Mouse (Mus musculus): ENCODE data around the gene Nek3. TPM values are rescaled to one million over a fixed set of nuclear protein-coding genes. Genes with fewer than 3 reads are reported as not detected.
A peak's percentile ranks its signal among the peaks of the same experiment; 100 is the strongest.

Gene Nek3
- 1 to 10 TPM; 2.5 to 4.0 TPM for total RNA-seq (2021)
- long read RNA-seq, experiment 1, partial matches to known transcripts, result 2 of 4 reads
- long read RNA-seq, experiment 1, other reads (novel, unspliced or antisense), result 1 of 4 reads
- long read RNA-seq, experiment 2, partial matches to known transcripts, result 1 of 6 reads
- long read RNA-seq, experiment 2, other reads (novel, unspliced or antisense), result 3 of 6 reads

GRCm38 (mm10) chr8:22166080-22166603 lies at the start of gene Nek3:
Gene Nek3 (minus strand): TSS chr8:22166435.
- DNase-seq (ENCODE audit: low spot score in 2 of 2), result peak; percentile 77 to 87

- DNase-seq (ENCODE audit: low spot score in 2 of 2), result no peak
Measured at GRCm38 (mm10) chr8:22214826-22215225, 48.6 kb upstream of the Nek3 start.

DNA sequence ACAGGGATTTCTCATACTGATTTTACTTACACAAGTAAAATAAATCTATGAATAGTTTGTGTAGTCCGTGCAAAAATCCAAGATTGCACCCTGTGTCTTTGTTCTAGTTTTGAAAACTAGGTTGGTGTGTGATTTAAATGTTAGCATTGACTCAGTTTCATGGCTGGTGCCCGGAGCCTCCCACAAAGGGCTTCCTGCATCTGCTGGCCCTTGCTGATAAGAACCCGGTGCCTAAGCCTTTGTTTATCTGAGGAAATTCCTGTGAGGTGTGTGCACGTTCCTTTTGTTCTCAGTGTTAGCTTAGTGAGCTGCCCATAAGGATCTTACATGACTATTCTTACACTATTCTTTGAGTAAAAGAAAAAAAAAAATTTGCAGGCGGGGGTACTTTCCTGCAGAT lies 42.8 kb upstream of the Nek3 start:
- DNase-seq (ENCODE audit: low spot score in 2 of 2), result no peak

- no peak for DNase-seq (ENCODE audit: low spot score in 2 of 2)
Measured at GRCm38 (mm10) chr8:22207535-22207934, 41.3 kb upstream of the Nek3 start.

GRCm38 (mm10) chr8:22199481-22199880 lies 33.2 kb upstream of the Nek3 start:
- no peak for DNase-seq (ENCODE audit: low spot score in 2 of 2)

DNA sequence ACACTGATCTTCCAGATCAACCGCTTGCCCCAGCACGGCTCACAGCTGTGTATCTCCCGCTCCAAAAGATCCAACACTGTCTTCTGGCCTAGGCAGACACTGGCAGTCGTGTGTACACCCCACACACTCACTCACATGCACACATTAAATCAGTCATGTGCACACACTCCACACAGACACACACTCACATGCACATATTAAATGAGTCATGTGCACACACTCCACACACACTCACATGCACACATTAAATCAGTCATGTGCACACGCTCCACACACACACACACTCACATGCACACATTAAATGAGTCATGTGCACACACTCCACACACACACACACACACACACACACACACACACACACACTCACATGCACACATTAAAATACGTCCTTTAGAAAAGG lies 31.7 kb upstream of the Nek3 start:
- no peak for DNase-seq (ENCODE audit: low spot score in 2 of 2)

DNA sequence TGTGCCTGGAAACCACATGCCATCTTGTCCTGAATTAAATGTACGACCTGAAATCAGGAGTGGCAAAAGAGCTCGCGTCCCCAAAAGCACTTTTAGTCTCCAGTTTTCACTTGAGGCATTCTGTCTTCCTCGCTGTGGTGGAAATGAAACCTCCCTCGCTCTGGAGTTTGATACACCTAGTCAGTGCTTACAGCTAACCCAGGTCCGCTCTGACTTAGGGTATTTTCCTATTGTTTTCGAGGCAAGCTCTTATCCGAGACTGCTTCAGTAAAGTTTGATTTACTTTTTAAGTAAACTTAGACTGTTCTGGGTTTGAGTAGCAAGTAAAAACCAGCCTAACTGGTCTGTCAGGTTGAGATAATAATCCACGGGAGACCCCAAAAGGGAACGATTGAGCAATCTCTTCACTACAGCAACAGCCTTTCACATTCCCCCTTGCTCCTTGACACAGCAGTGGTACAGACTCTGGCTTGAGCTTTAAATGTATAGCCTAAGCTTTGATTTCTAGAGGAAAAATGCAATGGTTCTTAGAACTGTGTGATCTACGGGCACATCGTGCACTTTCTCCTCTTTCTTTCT lies 27.3 kb upstream of the Nek3 start:
- DNase-seq (ENCODE audit: low spot score in 2 of 2), result no peak

- peak; percentile 87 to 90 for DNase-seq (ENCODE audit: low spot score in 2 of 2)
Measured at GRCm38 (mm10) chr8:22192660-22193431, 26.6 kb upstream of the Nek3 start, which contains the start of gene Vps36. Gene Vps36 (plus strand): TSS chr8:22192809.

DNA sequence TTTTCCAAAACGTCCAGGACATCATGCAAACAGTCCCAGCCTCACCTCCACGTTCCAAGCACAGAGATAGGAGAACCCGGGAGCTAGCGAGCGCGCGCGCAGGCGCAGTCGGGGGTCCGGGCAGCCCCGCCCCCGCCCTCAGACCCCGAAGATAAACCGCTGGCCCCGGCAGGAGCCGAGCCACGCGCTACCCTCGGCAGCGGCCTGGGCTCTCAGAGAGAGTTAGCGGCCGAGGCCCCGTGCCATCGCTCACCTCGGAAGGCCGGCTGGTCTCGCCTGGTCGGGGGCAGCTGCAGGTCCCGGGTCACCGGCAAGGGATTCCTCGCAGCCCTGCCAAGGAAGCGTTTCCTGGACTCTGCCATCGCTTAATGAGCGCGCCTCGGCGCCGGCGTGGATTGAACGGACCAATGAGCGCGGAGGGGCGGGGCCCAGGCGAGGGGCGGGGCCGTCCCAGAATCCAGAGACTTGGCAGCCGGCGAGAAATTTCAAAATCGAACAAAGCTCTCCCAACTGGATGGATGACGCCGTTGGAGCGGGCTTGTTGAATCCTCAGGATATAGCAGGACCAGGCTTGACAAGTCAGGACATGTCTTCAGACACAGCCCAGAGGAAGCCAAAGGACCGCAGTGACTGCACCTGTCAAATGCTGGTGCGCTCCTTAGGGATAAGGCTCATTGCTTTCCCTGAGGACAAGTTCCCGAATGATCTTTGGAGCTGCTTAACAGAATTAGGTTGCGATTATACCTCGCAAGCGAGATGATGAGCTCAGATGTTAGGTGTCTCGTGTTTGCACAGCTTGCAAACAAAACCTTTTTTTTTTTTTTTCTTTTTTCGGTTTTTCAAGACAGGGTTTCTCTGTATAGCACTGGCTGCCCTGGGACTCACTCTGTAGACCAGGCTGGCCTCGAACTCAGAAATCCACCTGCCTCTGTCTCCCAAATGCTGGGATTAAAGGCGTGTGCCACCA lies 19.5 kb upstream of the Nek3 start, which contains the start of gene Ckap2:
Gene Ckap2, minus strand, starts transcription at position 389 of the 967 bp plus-strand sequence.
- peak; percentile 84 to 88 for DNase-seq (ENCODE audit: low spot score in 2 of 2)

GRCm38 (mm10) chr8:22184884-22185283 lies 18.6 kb upstream of the Nek3 start:
- no peak for DNase-seq (ENCODE audit: low spot score in 2 of 2)

GRCm38 (mm10) chr8:22175966-22176365 lies 9.7 kb upstream of the Nek3 start:
- DNase-seq (ENCODE audit: low spot score in 2 of 2), result no peak

DNA sequence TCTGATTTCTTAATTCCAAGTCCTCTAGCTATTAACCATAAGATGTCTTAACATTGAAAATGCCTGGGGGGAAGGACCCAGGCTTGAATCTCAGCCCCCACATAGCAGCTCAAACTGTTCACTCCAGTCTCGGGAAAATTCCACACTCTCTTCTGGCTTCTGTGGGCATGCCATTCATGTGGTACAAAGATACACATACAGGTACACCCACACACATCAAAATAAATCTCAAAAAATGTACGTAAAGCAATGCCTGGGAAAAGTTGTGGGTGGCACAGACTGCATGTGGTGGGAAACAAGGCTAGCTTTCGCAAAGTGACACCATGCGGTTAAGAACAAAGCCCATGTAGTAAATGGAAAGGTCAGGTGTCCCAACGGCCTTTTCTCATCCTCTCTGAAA lies 2.9 kb upstream of the Nek3 start:
- no peak for DNase-seq (ENCODE audit: low spot score in 2 of 2)

DNA sequence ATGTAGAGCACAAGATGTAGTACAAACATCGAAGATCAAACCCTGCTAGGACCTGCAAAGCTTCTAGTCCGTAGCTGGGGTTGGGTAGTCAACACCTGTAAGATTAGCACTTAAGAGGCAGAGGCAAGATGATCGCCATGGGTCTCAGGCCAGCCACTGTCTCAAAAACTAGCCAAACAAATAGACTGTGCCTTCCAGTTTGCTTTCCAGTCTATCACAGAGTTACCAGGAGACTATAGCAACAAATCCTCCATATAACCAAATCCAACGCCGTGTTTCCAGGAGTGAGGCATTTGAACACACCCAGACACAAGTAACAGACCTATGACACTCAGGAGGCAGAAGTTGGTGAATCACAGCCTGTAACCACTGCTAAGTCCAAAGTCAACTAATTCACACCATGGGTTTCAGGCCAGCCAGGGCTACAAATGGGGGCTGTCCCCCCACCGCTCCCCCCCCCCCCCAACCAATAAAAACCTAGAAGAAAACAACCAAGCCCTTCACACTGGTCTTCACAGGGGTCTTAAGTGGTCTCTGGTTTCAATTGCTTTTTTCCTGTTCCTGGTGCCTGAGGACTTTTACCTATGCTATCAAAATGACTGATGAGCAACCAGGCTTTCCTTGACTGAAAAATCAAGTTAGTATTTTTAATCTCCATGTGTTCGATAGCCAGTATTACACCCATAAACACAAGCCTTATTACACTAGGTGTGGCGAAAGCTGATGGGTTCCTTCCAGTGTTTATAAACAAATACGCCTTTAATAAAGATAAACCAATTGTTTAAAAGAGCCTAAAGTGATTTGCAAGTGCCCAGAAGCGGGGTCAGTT lies 770 bp downstream of the Nek3 start:
- no peak for DNase-seq (ENCODE audit: low spot score in 2 of 2)

GRCm38 (mm10) chr8:22164431-22164830 lies 1.8 kb downstream of the Nek3 start:
- DNase-seq (ENCODE audit: low spot score in 2 of 2), result no peak

DNA sequence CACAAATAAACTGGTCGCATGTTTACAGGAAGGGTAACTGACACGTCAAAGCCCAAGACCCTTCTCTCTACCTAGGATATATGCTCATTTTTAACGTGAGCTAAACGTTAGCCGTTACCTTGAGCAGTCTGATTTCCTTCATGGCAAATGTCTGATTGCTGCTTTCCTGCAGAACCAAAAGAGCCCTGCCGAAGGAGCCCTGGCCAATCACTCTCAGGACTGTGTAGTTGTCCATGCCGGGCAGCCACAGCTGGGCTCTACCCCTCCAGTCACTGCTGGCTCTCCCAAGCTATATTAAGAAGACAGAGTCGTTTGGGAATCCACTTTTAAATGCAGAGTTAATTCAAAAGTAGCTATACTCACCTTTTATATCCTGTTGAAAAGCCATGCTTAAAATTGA lies 4.0 kb downstream of the Nek3 start:
- no peak for DNase-seq (ENCODE audit: low spot score in 2 of 2)

DNA sequence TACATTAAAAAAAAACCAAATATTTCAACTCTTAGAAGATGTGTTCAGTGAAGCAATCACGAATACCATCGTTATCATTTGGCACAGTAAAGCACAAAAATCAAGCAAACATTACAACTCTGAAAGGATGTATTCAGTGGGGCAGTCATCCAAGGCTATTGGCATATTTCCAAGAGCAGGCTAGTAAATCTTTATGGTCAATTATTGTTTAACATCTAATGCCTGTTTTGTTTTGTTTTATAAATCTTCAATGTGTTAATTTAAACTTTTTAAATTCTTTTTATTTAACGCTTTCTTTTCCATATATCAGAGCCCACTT lies 15.9 kb downstream of the Nek3 start:
- no peak for DNase-seq (ENCODE audit: low spot score in 2 of 2)

- DNase-seq (ENCODE audit: low spot score in 2 of 2), result no peak
Measured at GRCm38 (mm10) chr8:22149643-22150344, 16.4 kb downstream of the Nek3 start.

GRCm38 (mm10) chr8:22148367-22148740 lies 17.9 kb downstream of the Nek3 start:
- DNase-seq (ENCODE audit: low spot score in 2 of 2), result no peak

GRCm38 (mm10) chr8:22147706-22148366 lies 18.4 kb downstream of the Nek3 start:
- DNase-seq (ENCODE audit: low spot score in 2 of 2), result no peak

Data from layer of hippocampus, postnatal 14 days (tissue).